Mouse (Mus musculus) stomach, embryonic 14.5 days (tissue): ENCODE data around the gene Anxa3. TPM values are rescaled to one million over a fixed set of nuclear protein-coding genes. Genes with fewer than 3 reads are reported as not detected.

Experiments used
- ATAC-seq: fragments of 200-750 bp; cut with Nextera tagmentation; 2 replicates; pipeline ENCODE4 v1.8.0; 2017; ENCODE audit warnings: low read depth, moderate TSS enrichment; ENCODE audit not compliant: insufficient number of reproducible peaks, insufficient read depth, low FRiP score
- H3K27ac ChIP-seq: fragments of 300-500 bp; sonication (generic); 2 replicates; pipeline ENCODE4 v1.5.1; 2014; ENCODE audit warnings: mild to moderate bottlenecking, low read length, moderate library complexity, mixed read lengths
- H3K27me3 ChIP-seq: fragments of 300-500 bp; sonication (generic); 2 replicates; pipeline ENCODE4 v1.6.1; 2014; ENCODE audit warnings: low read length, control low read depth, mixed read lengths; ENCODE audit not compliant: control insufficient read depth, insufficient read depth
- H3K36me3 ChIP-seq: fragments of 300-500 bp; sonication (generic); 2 replicates; pipeline ENCODE4 v1.6.1; 2014; ENCODE audit warnings: mild to moderate bottlenecking, control low read depth, low read length, moderate library complexity, mixed read lengths; ENCODE audit not compliant: control insufficient read depth, insufficient read depth
- H3K4me1 ChIP-seq: fragments of 300-500 bp; sonication (generic); 2 replicates; pipeline ENCODE4 v1.6.1; 2014; ENCODE audit warnings: low read length, control low read depth, mixed read lengths; ENCODE audit not compliant: control insufficient read depth, insufficient read depth
- H3K4me2 ChIP-seq: fragments of 300-500 bp; sonication (generic); replicated peaks from 2 replicates; pipeline ENCODE4 v1.6.1; 2014; ENCODE audit warnings: low read depth, low read length, control low read depth
- H3K4me3 ChIP-seq: fragments of 300-500 bp; sonication (generic); 2 replicates; pipeline ENCODE4 v1.5.1; 2014; ENCODE audit warnings: low read depth, low read length, control low read depth
- H3K9ac ChIP-seq: fragments of 300-500 bp; sonication (generic); replicated peaks from 2 replicates; pipeline ENCODE4 v1.6.1; 2014; ENCODE audit warnings: low read depth, mild to moderate bottlenecking, control low read depth, low read length, moderate library complexity, mixed read lengths
- H3K9me3 ChIP-seq: fragments of 300-500 bp; sonication (generic); 2 replicates; pipeline ENCODE4 v1.6.1; 2016; ENCODE audit warnings: low read depth, low read length, control low read depth; ENCODE audit not compliant: control insufficient read depth
- WGBS: fragments of 180-500 bp; shearing (Covaris S2); extraction: QIAGEN DNeasy Blood & Tissue Kit; methylation state at CpG from one replicate; pipeline ENCODE4 v1.1.7; 2014; 5-methylcytosine and 5-hydroxymethylcytosine counted together
- polyA plus RNA-seq: library from polyadenylated mRNA; unstranded; fragments of >200 nt; fragmentation: Nextera tagmentation; extraction: Ambion mirVana; gene quantifications from 2 replicates; pipeline ENCODE4 v1.2.1, GENCODE M21; 2014

The Anxa3 gene
- polyA plus RNA-seq = 48.4 and 54.5 TPM in 2 replicates

DNA sequence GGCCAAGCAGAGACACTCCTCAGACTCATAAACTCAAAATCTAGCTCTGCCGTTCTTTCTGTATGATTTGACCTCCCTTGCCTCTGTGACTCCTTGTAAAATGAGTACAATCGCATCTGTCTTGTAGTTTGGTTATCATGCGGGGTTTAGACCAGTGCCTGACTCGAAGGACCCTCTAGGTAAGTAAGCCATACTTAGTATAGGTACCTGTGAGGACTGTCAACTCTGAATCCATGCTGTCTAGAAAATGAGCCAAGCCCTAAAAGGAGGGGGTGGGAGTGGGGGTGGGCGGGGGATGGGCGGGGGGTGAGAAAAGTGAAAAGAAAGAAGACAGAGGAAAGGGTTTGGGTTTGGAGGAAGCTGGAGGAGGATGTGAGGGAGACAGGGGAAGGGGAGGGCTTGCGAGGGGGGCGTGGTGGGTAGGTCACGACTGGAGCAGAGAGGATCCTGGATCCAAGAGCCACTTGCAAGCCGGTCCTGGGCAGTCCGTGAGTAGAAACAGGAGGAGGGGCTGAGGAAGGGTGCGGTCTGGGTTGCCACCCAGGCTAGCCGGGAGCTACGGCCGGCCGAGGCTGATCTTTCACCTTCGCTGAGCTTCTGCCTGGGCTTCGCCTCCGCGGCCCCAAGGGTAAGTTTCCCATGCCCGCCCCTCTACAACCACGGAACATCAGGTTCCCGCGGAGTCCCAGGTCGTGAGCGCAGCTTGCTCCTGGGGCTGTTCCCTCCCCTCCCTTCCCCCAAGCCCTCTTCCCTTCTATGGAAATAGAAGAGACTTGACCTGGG lies at the start of gene Anxa3:
Anxa3 (plus strand) TSS at position 404 of the 783 bp plus-strand sequence.
- no peak within 1 kb of the TSS for H3K27ac ChIP-seq
- no peak within 1 kb of the TSS; the same call in 1 of the 2 replicates for H3K9ac ChIP-seq

DNA sequence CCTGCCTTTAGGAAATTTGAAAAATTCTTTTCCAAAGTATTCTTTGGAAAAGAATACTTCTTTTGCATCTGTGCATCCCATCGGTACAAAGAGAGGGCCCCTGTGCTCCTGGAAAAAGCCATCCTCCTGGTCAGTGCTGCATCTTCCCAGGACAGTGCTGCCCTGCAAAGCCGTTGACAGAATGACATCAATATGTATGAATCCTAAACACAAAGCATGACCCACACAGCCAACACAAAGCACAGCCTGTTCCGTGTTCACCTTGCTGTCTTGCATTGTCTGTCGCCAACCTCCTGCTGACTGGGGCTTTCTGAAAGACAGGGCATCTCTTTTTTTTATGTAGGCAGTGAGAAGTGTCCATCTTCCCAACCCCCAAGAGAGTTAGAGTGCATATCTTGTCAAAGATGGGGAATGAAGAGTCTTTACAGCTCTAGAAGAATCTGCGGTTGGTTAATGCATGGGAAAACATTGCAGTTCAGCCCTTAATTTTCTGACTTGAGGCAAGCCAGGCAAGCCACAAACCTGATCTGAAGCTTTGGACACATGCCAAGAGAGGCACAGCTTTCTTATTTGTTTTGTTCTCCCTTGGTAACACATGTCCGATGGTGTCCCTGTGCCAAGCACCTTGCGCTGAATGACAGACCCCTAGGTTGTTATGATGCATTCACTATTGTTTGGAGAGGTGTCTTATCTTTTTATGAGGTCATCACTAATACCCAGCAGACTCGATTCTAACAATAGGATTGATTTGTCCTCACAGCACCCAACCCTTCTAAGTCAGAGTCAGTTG lies 45.7 kb upstream of the Anxa3 start:
- Histone ChIP-seq H3K4me1 (no peaks in the 10 kb centered on the region), H3K9me3 (no peaks in the 10 kb centered on the region), H3K27me3 (no peaks in the 10 kb centered on the region), H3K9ac (no peak overlapping the region), H3K4me2 (no peak overlapping the region), H3K27ac (no peak overlapping the region), H3K4me3 (no peak overlapping the region), H3K36me3 (no peaks in the 10 kb centered on the region; the same call in 1 of the 2 replicates)
- WGBS = 81% methylated on average over 8 of the region's 8 CpGs
- ATAC-seq = no peak

More for the DNA sequence above, at the start of gene Anxa3:
- Histone ChIP-seq H3K27me3 (no peaks in the 10 kb centered on the region), H3K36me3 (no peaks in the 10 kb centered on the region), H3K9me3 (no peaks in the 10 kb centered on the region), H3K4me3 (peak within 1 kb of the TSS; percentile 41), H3K4me2 (peak within 1 kb of the TSS; percentile 75), H3K4me1 (peaks cover 5% of the 10 kb centered on the region; the same call in 1 of the 2 replicates)
- peak; percentile 84 for ATAC-seq
- 10% methylated on average over 25 of the region's 26 CpGs for WGBS

- H3K9ac ChIP-seq = no peak overlapping the region
- no peaks in the 10 kb centered on the region for H3K9me3 ChIP-seq
- peaks cover 10% of the 10 kb centered on the region; the same call in 1 of the 2 replicates for H3K36me3 ChIP-seq
- H3K4me1 ChIP-seq = no peaks in the 10 kb centered on the region
- no peak overlapping the region for H3K4me3 ChIP-seq
- no peak overlapping the region for H3K4me2 ChIP-seq
- no peaks in the 10 kb centered on the region for H3K27me3 ChIP-seq
- no peak overlapping the region for H3K27ac ChIP-seq
- ATAC-seq = no peak
- WGBS = 83% methylated on average over 7 of the region's 7 CpGs
Measured at GRCm38 (mm10) chr5:96757615-96758014, 35.5 kb upstream of the Anxa3 start.

DNA sequence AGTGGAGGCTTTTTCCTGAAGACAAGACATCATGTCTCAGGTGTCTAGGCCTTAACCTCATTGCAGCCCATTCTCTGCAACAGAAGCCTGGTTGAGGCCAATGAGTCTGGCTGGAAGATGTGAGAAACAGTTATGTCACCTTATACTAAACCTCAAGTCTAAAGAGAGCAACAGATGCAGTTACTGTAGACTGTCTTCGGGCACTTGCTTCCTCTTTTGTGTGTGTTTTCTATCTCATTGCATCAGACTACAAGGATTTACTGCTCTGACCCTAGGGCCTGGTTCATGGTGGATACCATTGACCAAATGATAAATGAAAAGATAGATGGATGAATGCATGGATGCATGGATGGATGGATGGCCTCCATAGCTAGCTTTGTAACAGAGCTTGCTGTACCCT lies 31.1 kb upstream of the Anxa3 start:
- Histone ChIP-seq H3K4me3 (no peak overlapping the region), H3K36me3 (peaks cover 14% of the 10 kb centered on the region; the same call in 1 of the 2 replicates), H3K27me3 (no peaks in the 10 kb centered on the region), H3K4me1 (no peaks in the 10 kb centered on the region), H3K4me2 (no peak overlapping the region), H3K27ac (no peak overlapping the region), H3K9ac (no peak overlapping the region), H3K9me3 (no peaks in the 10 kb centered on the region)
- 94% methylated on average over 1 of the region's 1 CpGs for WGBS
- ATAC-seq = no peak

DNA sequence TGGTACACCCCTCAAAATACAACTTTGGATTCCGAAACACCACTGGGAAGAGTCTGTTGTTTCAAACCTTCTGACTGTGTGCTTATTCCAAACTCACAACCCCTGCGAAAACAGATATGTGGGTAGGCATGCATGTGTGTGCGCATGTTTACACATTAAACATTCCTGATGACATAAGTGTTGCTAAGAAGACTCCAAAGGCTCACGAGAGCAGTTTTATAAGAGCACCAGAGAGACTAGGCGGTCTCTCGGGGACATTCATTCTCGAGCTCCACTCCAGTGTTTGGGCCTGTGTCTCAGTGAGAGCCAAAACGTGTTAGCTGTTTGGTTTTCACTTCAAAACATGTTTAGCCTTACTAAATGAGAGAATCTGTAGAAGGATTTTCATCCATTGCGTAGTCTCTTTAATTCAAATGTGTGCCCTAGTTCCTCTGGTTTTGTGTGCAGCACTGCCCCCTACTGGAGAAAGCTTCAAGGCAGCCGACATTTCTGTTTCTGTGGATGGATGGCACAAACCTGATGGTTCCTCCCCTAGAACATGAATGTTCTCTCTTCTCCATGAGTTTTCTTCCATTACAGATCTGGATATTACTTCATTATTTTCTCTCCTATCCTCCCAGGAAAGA lies 24.2 kb upstream of the Anxa3 start:
- no peaks in the 10 kb centered on the region for H3K4me1 ChIP-seq
- H3K36me3 ChIP-seq = peaks cover 6% of the 10 kb centered on the region; the same call in 1 of the 2 replicates
- H3K27ac ChIP-seq = no peak overlapping the region
- no peak overlapping the region for H3K9ac ChIP-seq
- 66% methylated on average over 10 of the region's 10 CpGs for WGBS
- H3K4me2 ChIP-seq = no peak overlapping the region
- ATAC-seq = no peak
- no peaks in the 10 kb centered on the region for H3K27me3 ChIP-seq
- no peaks in the 10 kb centered on the region for H3K9me3 ChIP-seq
- no peak overlapping the region for H3K4me3 ChIP-seq

DNA sequence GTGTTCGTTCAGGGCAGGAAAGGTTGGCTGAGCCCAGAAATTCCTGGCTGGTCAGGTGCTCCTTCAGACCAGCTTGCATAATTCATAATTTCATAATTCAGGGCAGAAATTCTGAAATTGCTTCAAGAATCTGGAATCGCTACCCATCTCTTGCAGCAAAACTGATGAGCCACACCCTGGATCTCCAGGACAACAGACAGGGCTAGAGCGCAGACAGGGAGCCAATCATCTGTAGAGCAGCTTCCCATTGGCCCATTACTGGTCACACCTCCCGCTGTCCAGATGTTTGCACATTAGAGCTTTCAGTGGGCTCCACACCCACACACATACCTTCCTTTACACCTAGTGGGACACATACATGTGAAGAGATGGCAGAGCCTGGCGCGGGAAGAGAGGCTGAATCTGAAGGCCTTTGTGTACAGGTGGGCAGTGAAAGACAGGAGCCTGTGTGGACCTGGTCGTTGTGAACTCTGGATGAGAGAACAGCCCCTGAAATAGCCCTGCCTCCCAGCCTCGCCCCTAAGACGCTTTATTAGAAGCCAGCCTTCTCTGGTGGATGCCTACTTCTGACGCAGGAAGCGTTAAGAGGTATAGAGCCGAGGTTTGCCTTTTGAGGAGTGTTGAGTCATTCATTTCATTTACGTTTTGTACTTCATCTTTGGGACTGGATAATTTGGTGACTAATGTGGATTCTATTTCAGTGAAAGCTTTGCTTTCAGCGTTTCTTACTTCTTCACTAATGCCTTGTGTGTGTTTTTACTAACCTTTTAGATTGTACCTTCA lies 9.4 kb upstream of the Anxa3 start:
- H3K36me3 ChIP-seq = peaks cover 6% of the 10 kb centered on the region; the same call in 1 of the 2 replicates
- H3K9me3 ChIP-seq = no peaks in the 10 kb centered on the region
- no peak overlapping the region for H3K4me3 ChIP-seq
- H3K27me3 ChIP-seq = no peaks in the 10 kb centered on the region
- H3K9ac ChIP-seq = no peak overlapping the region
- 76% methylated on average over 14 of the region's 14 CpGs for whole genome bisulfite sequencing
- no peak overlapping the region for H3K4me2 ChIP-seq
- no peak for ATAC-seq
- H3K27ac ChIP-seq = no peak overlapping the region
- no peaks in the 10 kb centered on the region for H3K4me1 ChIP-seq

DNA sequence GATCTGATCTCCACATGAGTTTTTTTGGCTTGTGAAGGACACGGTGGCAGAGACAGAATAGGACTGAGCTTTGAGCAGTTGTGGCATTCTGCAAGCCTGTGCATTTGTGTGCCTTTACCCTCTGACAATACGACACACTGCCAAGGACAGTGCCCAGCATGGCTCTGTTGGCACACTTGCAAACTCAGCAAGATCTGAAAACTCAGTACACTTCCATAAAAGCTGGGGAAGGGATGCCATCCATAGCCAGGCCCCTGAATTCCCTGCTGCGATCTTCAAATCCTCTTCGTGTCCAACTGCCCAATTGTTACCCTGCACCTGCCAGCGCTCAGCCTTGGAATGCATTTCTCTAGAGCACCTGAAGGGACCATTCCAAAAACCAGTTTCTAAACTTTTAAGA lies 8.0 kb upstream of the Anxa3 start:
- H3K27ac ChIP-seq = no peak overlapping the region

More for the DNA sequence above, 8.0 kb upstream of the Anxa3 start:
- Histone ChIP-seq H3K4me3 (no peak overlapping the region), H3K27me3 (no peaks in the 10 kb centered on the region), H3K4me1 (no peaks in the 10 kb centered on the region), H3K4me2 (no peak overlapping the region), H3K36me3 (peaks cover 6% of the 10 kb centered on the region; the same call in 1 of the 2 replicates), H3K9ac (no peak overlapping the region), H3K9me3 (no peaks in the 10 kb centered on the region)
- no peak for ATAC-seq
- 89% methylated on average over 5 of the region's 5 CpGs for WGBS
